Mouse (Mus musculus) layer of hippocampus, postnatal 10 days (tissue): ENCODE measurements around the gene Gmfb. TPM values are rescaled to one million over a fixed set of nuclear protein-coding genes. Genes with fewer than 3 reads are reported as not detected.

Experiments
- total RNA-seq, 2 experiments: library from RNA; stranded (reverse); gene quantifications; 2 replicates each; pipeline ENCODE4 v1.2.3; 2021

Gene Gmfb
- total RNA-seq, 2 experiments from 2014 or later, result 161 to 175 TPM

Other genes starting within 250 kb of the Gmfb start
- gene Cdkn3, start 61.7 kb downstream of the Gmfb start, total RNA-seq, result 1 to 10 TPM; 1.4 to 3.0 TPM
- gene Cnih1, start 33.8 kb downstream of the Gmfb start, total RNA-seq, result 10 to 100 TPM; 65.6 to 70.3 TPM
- gene Cgrrf1, start 9.9 kb upstream of the Gmfb start, total RNA-seq, result 10 to 100 TPM; 11.0 to 12.5 TPM
- 10 to 100 TPM; 12.6 to 13.0 TPM for gene Samd4, start 60.6 kb upstream of the Gmfb start, total RNA-seq